Mouse (Mus musculus): ENCODE results near the gene Lsamp. TPM values are rescaled to one million over a fixed set of nuclear protein-coding genes. Genes with fewer than 3 reads are reported as not detected.

The Lsamp gene
- polyA plus RNA-seq, 1 experiment from 2014 or later = not detected

GRCm38 (mm10) chr16:40369677-40370076, 385.5 kb downstream of the Lsamp start:
- no peaks in the 10 kb centered on the region for H3K36me3 ChIP-seq (ENCODE audit: inconsistent target)
- H3K27ac ChIP-seq = no peak overlapping the region
- H3K4me3 ChIP-seq (ENCODE audit: inconsistent target) = no peak overlapping the region
- no peaks in the 10 kb centered on the region for H3K79me2 ChIP-seq (ENCODE audit: inconsistent target)
- whole genome bisulfite sequencing (ENCODE audit: missing documents) = 84% methylated on average over 5 of the region's 5 CpGs

- Histone ChIP-seq H3K27ac (no peak overlapping the region), H3K4me3 (ENCODE audit: inconsistent target) (no peak overlapping the region), H3K79me2 (ENCODE audit: inconsistent target) (no peaks in the 10 kb centered on the region), H3K36me3 (ENCODE audit: inconsistent target) (no peaks in the 10 kb centered on the region)
- WGBS (ENCODE audit: missing documents) = 100% methylated on average over 1 of the region's 1 CpGs
These were observed 387.1 kb downstream of the Lsamp start for GRCm38 (mm10) chr16:40371291-40371690.

GRCm38 (mm10) chr16:40375314-40375713, 391.2 kb downstream of the Lsamp start:
- 92% methylated on average over 4 of the region's 4 CpGs for WGBS (ENCODE audit: missing documents)
- Histone ChIP-seq H3K79me2 (ENCODE audit: inconsistent target) (no peaks in the 10 kb centered on the region), H3K27ac (no peak overlapping the region), H3K4me3 (ENCODE audit: inconsistent target) (no peak overlapping the region), H3K36me3 (ENCODE audit: inconsistent target) (no peaks in the 10 kb centered on the region)

GRCm38 (mm10) chr16:40377129-40377799, 393.1 kb downstream of the Lsamp start:
- H3K27ac ChIP-seq = no peak overlapping the region
- no peaks in the 10 kb centered on the region for H3K79me2 ChIP-seq (ENCODE audit: inconsistent target)
- no peak overlapping the region for H3K4me3 ChIP-seq (ENCODE audit: inconsistent target)
- H3K36me3 ChIP-seq (ENCODE audit: inconsistent target) = no peaks in the 10 kb centered on the region
- 75% methylated on average over 6 of the region's 6 CpGs for WGBS (ENCODE audit: missing documents)

GRCm38 (mm10) chr16:40392106-40392505, 407.9 kb downstream of the Lsamp start:
- Histone ChIP-seq H3K79me2 (ENCODE audit: inconsistent target) (no peaks in the 10 kb centered on the region), H3K36me3 (ENCODE audit: inconsistent target) (no peaks in the 10 kb centered on the region), H3K27ac (no peak overlapping the region), H3K4me3 (ENCODE audit: inconsistent target) (no peak overlapping the region)
- 93% methylated on average over 4 of the region's 4 CpGs for WGBS (ENCODE audit: missing documents)

- H3K27ac ChIP-seq = no peak overlapping the region
- no peaks in the 10 kb centered on the region for H3K36me3 ChIP-seq (ENCODE audit: inconsistent target)
- no peaks in the 10 kb centered on the region for H3K79me2 ChIP-seq (ENCODE audit: inconsistent target)
- H3K4me3 ChIP-seq (ENCODE audit: inconsistent target) = no peak overlapping the region
- 91% methylated on average over 2 of the region's 2 CpGs for WGBS (ENCODE audit: missing documents)
These were observed 415.4 kb downstream of the Lsamp start for GRCm38 (mm10) chr16:40399531-40399930.

GRCm38 (mm10) chr16:40434280-40434679, 450.1 kb downstream of the Lsamp start:
- H3K27ac ChIP-seq = no peak overlapping the region
- 80% methylated on average over 3 of the region's 3 CpGs for WGBS (ENCODE audit: missing documents)
- no peaks in the 10 kb centered on the region for H3K79me2 ChIP-seq (ENCODE audit: inconsistent target)
- H3K4me3 ChIP-seq (ENCODE audit: inconsistent target) = no peak overlapping the region
- no peaks in the 10 kb centered on the region for H3K36me3 ChIP-seq (ENCODE audit: inconsistent target)

- Histone ChIP-seq H3K27ac (no peak overlapping the region), H3K4me3 (ENCODE audit: inconsistent target) (no peak overlapping the region), H3K36me3 (ENCODE audit: inconsistent target) (no peaks in the 10 kb centered on the region), H3K79me2 (ENCODE audit: inconsistent target) (no peaks in the 10 kb centered on the region)
- WGBS (ENCODE audit: missing documents) = 81% methylated on average over 6 of the region's 6 CpGs
These were observed 452.3 kb downstream of the Lsamp start for GRCm38 (mm10) chr16:40436415-40436814.

- WGBS (ENCODE audit: missing documents) = 90% methylated on average over 10 of the region's 10 CpGs
- Histone ChIP-seq H3K4me3 (ENCODE audit: inconsistent target) (no peak overlapping the region), H3K36me3 (ENCODE audit: inconsistent target) (no peaks in the 10 kb centered on the region), H3K27ac (no peak overlapping the region), H3K79me2 (ENCODE audit: inconsistent target) (no peaks in the 10 kb centered on the region)
These were observed 453.7 kb downstream of the Lsamp start for GRCm38 (mm10) chr16:40437879-40438278.

- Histone ChIP-seq H3K27ac (no peak overlapping the region), H3K4me3 (ENCODE audit: inconsistent target) (no peak overlapping the region), H3K36me3 (ENCODE audit: inconsistent target) (no peaks in the 10 kb centered on the region), H3K79me2 (ENCODE audit: inconsistent target) (no peaks in the 10 kb centered on the region)
- WGBS (ENCODE audit: missing documents) = 50% methylated on average over 1 of the region's 1 CpGs
These were observed 454.7 kb downstream of the Lsamp start for GRCm38 (mm10) chr16:40438876-40439275.

- H3K79me2 ChIP-seq (ENCODE audit: inconsistent target) = no peaks in the 10 kb centered on the region
- WGBS (ENCODE audit: missing documents) = 81% methylated on average over 5 of the region's 5 CpGs
These were observed 462.4 kb downstream of the Lsamp start for GRCm38 (mm10) chr16:40446587-40446986.

GRCm38 (mm10) chr16:40463411-40464058, 479.4 kb downstream of the Lsamp start:
- Histone ChIP-seq H3K4me3 (ENCODE audit: inconsistent target) (no peak overlapping the region), H3K79me2 (ENCODE audit: inconsistent target) (no peaks in the 10 kb centered on the region), H3K36me3 (ENCODE audit: inconsistent target) (no peaks in the 10 kb centered on the region), H3K27ac (no peak overlapping the region)
- WGBS (ENCODE audit: missing documents) = 86% methylated on average over 15 of the region's 15 CpGs

More at GRCm38 (mm10) chr16:40446587-40446986, 462.4 kb downstream of the Lsamp start:
- no peak overlapping the region for H3K4me3 ChIP-seq (ENCODE audit: inconsistent target)
- H3K27ac ChIP-seq = no peak overlapping the region
- H3K36me3 ChIP-seq (ENCODE audit: inconsistent target) = no peaks in the 10 kb centered on the region

GRCm38 (mm10) chr16:40466596-40466995, 482.4 kb downstream of the Lsamp start:
- Histone ChIP-seq H3K79me2 (ENCODE audit: inconsistent target) (no peaks in the 10 kb centered on the region), H3K36me3 (ENCODE audit: inconsistent target) (no peaks in the 10 kb centered on the region), H3K4me3 (ENCODE audit: inconsistent target) (no peak overlapping the region), H3K27ac (no peak overlapping the region)
- WGBS (ENCODE audit: missing documents) = 20% methylated on average over 8 of the region's 8 CpGs

- H3K36me3 ChIP-seq (ENCODE audit: inconsistent target) = no peaks in the 10 kb centered on the region
- H3K79me2 ChIP-seq (ENCODE audit: inconsistent target) = no peaks in the 10 kb centered on the region
- H3K27ac ChIP-seq = no peak overlapping the region
- WGBS (ENCODE audit: missing documents) = 75% methylated on average over 6 of the region's 6 CpGs
- no peak overlapping the region for H3K4me3 ChIP-seq (ENCODE audit: inconsistent target)
These were observed 486.8 kb downstream of the Lsamp start for GRCm38 (mm10) chr16:40470946-40471345.

GRCm38 (mm10) chr16:40471967-40472366, 487.8 kb downstream of the Lsamp start:
- no peaks in the 10 kb centered on the region for H3K36me3 ChIP-seq (ENCODE audit: inconsistent target)
- no peaks in the 10 kb centered on the region for H3K79me2 ChIP-seq (ENCODE audit: inconsistent target)
- 83% methylated on average over 5 of the region's 5 CpGs for WGBS (ENCODE audit: missing documents)
- H3K27ac ChIP-seq = no peak overlapping the region
- no peak overlapping the region for H3K4me3 ChIP-seq (ENCODE audit: inconsistent target)

Measured in macrophage (primary cell).